Mouse (Mus musculus): ENCODE measurements around the gene Nfkbil1. TPM values are rescaled to one million over a fixed set of nuclear protein-coding genes. Genes with fewer than 3 reads are reported as not detected.

Gene Nfkbil1
- polyA plus RNA-seq, 1 experiment, result 10.1 TPM

DNA sequence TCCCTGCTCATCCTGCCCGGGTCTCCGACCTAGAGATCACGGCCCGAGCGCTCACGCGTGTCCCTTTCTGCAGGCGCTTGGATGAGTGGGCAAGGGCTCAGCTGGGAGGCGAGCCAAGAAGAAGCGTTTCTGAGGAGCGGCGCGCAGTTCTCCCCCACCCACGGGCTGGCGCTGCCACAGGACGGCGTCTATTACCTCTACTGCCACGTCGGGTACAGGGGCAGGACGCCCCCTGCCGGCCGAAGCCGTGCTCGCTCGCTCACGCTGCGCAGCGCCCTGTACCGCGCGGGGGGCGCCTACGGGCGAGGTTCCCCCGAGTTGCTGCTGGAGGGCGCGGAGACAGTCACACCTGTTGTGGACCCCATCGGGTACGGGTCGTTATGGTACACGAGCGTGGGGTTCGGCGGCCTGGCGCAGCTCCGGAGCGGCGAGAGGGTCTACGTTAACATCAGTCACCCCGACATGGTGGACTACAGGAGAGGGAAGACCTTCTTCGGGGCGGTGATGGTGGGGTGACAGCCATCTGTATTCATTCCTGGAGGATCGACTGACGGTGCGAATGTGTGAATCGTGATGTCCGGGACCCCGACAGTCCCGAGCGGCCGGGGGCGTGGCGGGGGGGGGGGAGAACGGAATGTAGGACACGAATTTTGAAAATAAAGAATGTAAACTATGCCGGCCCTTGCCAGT is 39.8 kb downstream of the Nfkbil1 start:
- Histone ChIP-seq H3K27ac (ENCODE audit: insufficient read depth, low read length) (no peak overlapping the region), H3K4me3 (ENCODE audit: insufficient read depth, low read length) (peak overlapping the region; percentile 26), H3K4me1 (ENCODE audit: control insufficient read depth, insufficient read depth, low read length) (no peaks in the 10 kb centered on the region; the same call in 1 of the 2 replicates)
- TF ChIP-seq POLR2A (IDR thresholded peaks at IDR 0.05; ENCODE audit: low read depth, low read length), result no peak
- peak; percentile 92 for TF ChIP-seq CTCF (IDR thresholded peaks at IDR 0.05; ENCODE audit: borderline replicate concordance, insufficient read depth, low read length)

DNA sequence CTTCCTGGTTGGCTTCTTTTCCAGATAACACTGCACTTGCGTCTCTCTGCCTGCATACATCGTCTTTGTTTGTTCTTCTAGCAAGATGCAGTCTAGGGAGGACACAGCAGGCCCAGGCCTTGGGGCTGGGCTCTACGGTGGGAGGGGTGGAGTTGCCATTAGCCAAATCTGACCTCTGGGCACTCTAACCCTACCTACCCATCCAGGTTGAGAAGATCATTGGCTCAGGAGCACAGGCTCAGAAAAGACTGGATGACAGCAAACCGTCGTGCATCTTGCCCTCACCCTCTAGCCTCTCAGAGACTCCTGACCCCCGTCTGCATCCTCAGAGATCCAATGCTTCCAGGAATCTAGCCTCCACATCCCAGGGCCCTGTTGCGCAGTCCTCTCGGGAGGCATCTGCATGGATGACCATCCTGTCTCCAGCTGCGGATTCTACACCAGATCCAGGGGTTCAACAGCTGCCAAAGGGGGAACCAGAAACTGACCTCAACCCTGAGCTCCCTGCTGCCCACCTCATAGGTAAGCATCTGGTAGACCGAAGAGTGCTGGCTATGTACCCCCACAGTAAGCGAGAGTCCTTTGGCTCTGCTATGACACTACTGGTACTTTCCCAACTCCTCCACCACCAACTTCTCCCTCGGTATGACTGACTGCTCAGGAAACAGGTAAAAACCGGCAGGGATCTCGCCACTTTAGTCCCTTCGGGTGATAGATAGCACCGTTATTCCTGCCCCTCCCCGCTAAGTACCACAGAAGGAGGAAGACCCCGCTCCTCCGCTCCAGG is 40.6 kb downstream of the Nfkbil1 start:
- no peak for TF ChIP-seq CTCF (IDR thresholded peaks at IDR 0.05; ENCODE audit: borderline replicate concordance, insufficient read depth, low read length)
- TF ChIP-seq POLR2A (IDR thresholded peaks at IDR 0.05; ENCODE audit: low read depth, low read length), result no peak
- Histone ChIP-seq H3K4me3 (ENCODE audit: insufficient read depth, low read length) (peak overlapping the region; percentile 26; the same call in 1 of the 2 replicates), H3K27ac (ENCODE audit: insufficient read depth, low read length) (no peak overlapping the region), H3K4me1 (ENCODE audit: control insufficient read depth, insufficient read depth, low read length) (no peaks in the 10 kb centered on the region; the same call in 1 of the 2 replicates)

- Histone ChIP-seq H3K27ac (ENCODE audit: insufficient read depth, low read length) (no peak within 1 kb of the TSS), H3K4me1 (ENCODE audit: control insufficient read depth, insufficient read depth, low read length) (no peaks in the 10 kb centered on the region; the same call in 1 of the 2 replicates), H3K4me3 (ENCODE audit: insufficient read depth, low read length) (no peak within 1 kb of the TSS)
- no peak for TF ChIP-seq CTCF (IDR thresholded peaks at IDR 0.05; ENCODE audit: borderline replicate concordance, insufficient read depth, low read length)
- TF ChIP-seq POLR2A (IDR thresholded peaks at IDR 0.05; ENCODE audit: low read depth, low read length), result no peak
Measured at GRCm38 (mm10) chr17:35193881-35194843, 41.4 kb downstream of the Nfkbil1 start, which contains the start of gene Ltb. Gene Ltb, plus strand, starts transcription at chr17:35194439.

- no peak overlapping the region for H3K4me3 ChIP-seq (ENCODE audit: insufficient read depth, low read length)
- TF ChIP-seq CTCF (IDR thresholded peaks at IDR 0.05; ENCODE audit: borderline replicate concordance, insufficient read depth, low read length), result no peak
- no peak for TF ChIP-seq POLR2A (IDR thresholded peaks at IDR 0.05; ENCODE audit: low read depth, low read length)
- no peaks in the 10 kb centered on the region; the same call in 1 of the 2 replicates for H3K4me1 ChIP-seq (ENCODE audit: control insufficient read depth, insufficient read depth, low read length)
- H3K27ac ChIP-seq (ENCODE audit: insufficient read depth, low read length), result no peak overlapping the region
Measured at GRCm38 (mm10) chr17:35192924-35193323, 42.7 kb downstream of the Nfkbil1 start.

- Histone ChIP-seq H3K4me3 (ENCODE audit: insufficient read depth, low read length) (no peak overlapping the region), H3K27ac (ENCODE audit: insufficient read depth, low read length) (no peak overlapping the region), H3K4me1 (ENCODE audit: control insufficient read depth, insufficient read depth, low read length) (no peaks in the 10 kb centered on the region; the same call in 1 of the 2 replicates)
- TF ChIP-seq CTCF (IDR thresholded peaks at IDR 0.05; ENCODE audit: borderline replicate concordance, insufficient read depth, low read length) (no peak), POLR2A (IDR thresholded peaks at IDR 0.05; ENCODE audit: low read depth, low read length) (no peak)
Measured at GRCm38 (mm10) chr17:35191723-35192122, 43.9 kb downstream of the Nfkbil1 start.

DNA sequence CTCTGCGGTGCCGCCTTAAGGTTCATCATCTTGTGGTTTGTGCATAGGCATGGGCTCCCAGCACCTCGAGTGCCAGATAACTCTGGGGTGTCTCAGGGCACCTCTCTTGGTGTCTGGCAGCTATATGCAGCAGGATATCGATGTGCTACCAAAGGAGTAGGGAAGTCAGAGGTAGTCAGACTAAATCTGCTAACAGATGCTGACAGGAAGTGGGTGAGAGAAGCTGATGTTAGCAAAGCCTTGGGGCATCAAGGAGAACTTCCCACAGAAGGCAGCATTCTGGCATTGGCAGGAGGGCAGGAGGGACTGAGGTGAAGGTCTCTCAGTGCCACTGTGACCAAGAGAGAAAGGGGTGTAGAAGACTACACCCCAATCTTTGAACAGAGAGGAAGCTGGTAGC is 45.5 kb downstream of the Nfkbil1 start:
- TF ChIP-seq POLR2A (IDR thresholded peaks at IDR 0.05; ENCODE audit: low read depth, low read length), result no peak
- no peak for TF ChIP-seq CTCF (IDR thresholded peaks at IDR 0.05; ENCODE audit: borderline replicate concordance, insufficient read depth, low read length)
- H3K4me1 ChIP-seq (ENCODE audit: control insufficient read depth, insufficient read depth, low read length), result no peaks in the 10 kb centered on the region
- H3K4me3 ChIP-seq (ENCODE audit: insufficient read depth, low read length), result no peak overlapping the region
- H3K27ac ChIP-seq (ENCODE audit: insufficient read depth, low read length), result no peak overlapping the region

- Histone ChIP-seq H3K4me3 (ENCODE audit: insufficient read depth, low read length) (no peak overlapping the region), H3K27ac (ENCODE audit: insufficient read depth, low read length) (no peak overlapping the region), H3K4me1 (ENCODE audit: control insufficient read depth, insufficient read depth, low read length) (no peaks in the 10 kb centered on the region)
- no peak for TF ChIP-seq POLR2A (IDR thresholded peaks at IDR 0.05; ENCODE audit: low read depth, low read length)
- no peak for TF ChIP-seq CTCF (IDR thresholded peaks at IDR 0.05; ENCODE audit: borderline replicate concordance, insufficient read depth, low read length)
Measured at GRCm38 (mm10) chr17:35189186-35189585, 46.4 kb downstream of the Nfkbil1 start.

GRCm38 (mm10) chr17:35187959-35188610 is 47.5 kb downstream of the Nfkbil1 start, which contains the start of gene Lst1:
Gene Lst1, minus strand, starts transcription at chr17:35188439.
- H3K27ac ChIP-seq (ENCODE audit: insufficient read depth, low read length), result no peak within 1 kb of the TSS

More at GRCm38 (mm10) chr17:35187959-35188610, 47.5 kb downstream of the Nfkbil1 start, which contains the start of gene Lst1:
- no peak for TF ChIP-seq CTCF (IDR thresholded peaks at IDR 0.05; ENCODE audit: borderline replicate concordance, insufficient read depth, low read length)
- TF ChIP-seq POLR2A (IDR thresholded peaks at IDR 0.05; ENCODE audit: low read depth, low read length), result no peak
- no peaks in the 10 kb centered on the region for H3K4me1 ChIP-seq (ENCODE audit: control insufficient read depth, insufficient read depth, low read length)
- H3K4me3 ChIP-seq (ENCODE audit: insufficient read depth, low read length), result no peak within 1 kb of the TSS

Measured in embryonic fibroblast, embryonic 13.5 days (primary cell).